28 mouse cellular contexts compared by ENCODE assay signal in the genomic region with DNA sequence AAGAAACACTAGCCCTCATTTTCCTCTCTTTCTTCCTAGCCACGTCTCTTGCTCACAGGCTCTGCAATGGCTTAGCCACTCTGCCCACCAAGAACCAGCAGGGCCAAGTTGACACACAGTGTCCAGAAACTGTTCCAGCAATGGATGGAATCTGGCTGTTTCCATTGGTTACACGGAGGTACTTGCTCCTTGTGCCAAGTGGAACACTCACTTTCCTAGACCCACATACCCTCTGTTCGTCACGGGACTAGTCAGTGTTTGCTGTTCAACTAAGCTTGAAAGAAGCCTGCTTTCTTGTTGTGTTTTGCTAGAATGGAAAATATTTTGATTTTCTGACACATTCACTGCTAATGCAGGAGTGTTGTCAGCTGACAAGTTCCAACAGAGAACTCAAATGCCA.
A peak's percentile ranks its signal among the peaks of the same experiment; 100 is the strongest.
DNase-seq lines count a peak whose midpoint lies in the region; ATAC-seq and TF ChIP-seq lines count a peak whose summit lies in the region.
"Had no signal": no experiment of that assay in that cellular context is flagged by ENCODE, and none has a peak within 500 bp of the region (broad histone marks: within the 10 kb centered on the region; RNA-seq: fewer than 3 reads in every experiment).

No protein-coding gene starts in this region.

- H3K4me1 ChIP-seq in hindbrain, embryonic 14.5 days (replicated peaks; ENCODE audit: control insufficient read depth, insufficient read depth, low read length) = no peaks in the 10 kb centered on the region
- H3K4me1 ChIP-seq in hindbrain, embryonic 13.5 days (replicated peaks) = no peaks in the 10 kb centered on the region
- no peaks in the 10 kb centered on the region for H3K4me1 ChIP-seq in hindbrain, postnatal 0 days (ENCODE audit: insufficient read depth, low read length)
- H3K4me1 ChIP-seq in hindbrain, embryonic 10.5 days (replicated peaks) = no peaks in the 10 kb centered on the region
- H3K4me1 ChIP-seq: embryonic facial prominence, embryonic 10.5 days; embryonic facial prominence, embryonic 13.5 days; forebrain, embryonic 12.5 days; forebrain, embryonic 15.5 days; heart, embryonic 12.5 days; heart, embryonic 15.5 days had no signal

- no peaks in the 10 kb centered on the region for H3K36me3 ChIP-seq in hindbrain, embryonic 14.5 days (replicated peaks; ENCODE audit: control insufficient read depth, insufficient read depth)
- H3K36me3 ChIP-seq in hindbrain, embryonic 13.5 days = no peaks in the 10 kb centered on the region
- H3K36me3 ChIP-seq in hindbrain, postnatal 0 days (ENCODE audit: insufficient read depth, low read length) = no peaks in the 10 kb centered on the region
- no peaks in the 10 kb centered on the region for H3K36me3 ChIP-seq in hindbrain, embryonic 10.5 days
- H3K36me3 ChIP-seq: embryonic facial prominence, embryonic 10.5 days; embryonic facial prominence, embryonic 13.5 days; forebrain, embryonic 12.5 days; forebrain, embryonic 15.5 days; G1E; heart, embryonic 12.5 days; heart, embryonic 15.5 days had no signal

- no peak overlapping the region for H3K4me3 ChIP-seq in hindbrain, embryonic 14.5 days (replicated peaks; ENCODE audit: low read length)
- H3K4me3 ChIP-seq in hindbrain, embryonic 13.5 days = no peak overlapping the region
- H3K4me3 ChIP-seq in hindbrain, postnatal 0 days (ENCODE audit: low read length) = no peak overlapping the region
- H3K4me3 ChIP-seq in hindbrain, embryonic 10.5 days = no peak overlapping the region
- H3K4me3 ChIP-seq: embryonic facial prominence, embryonic 10.5 days; embryonic facial prominence, embryonic 13.5 days; erythroblast, embryonic 14.5 days; forebrain, embryonic 12.5 days; forebrain, embryonic 15.5 days; heart, embryonic 12.5 days; heart, embryonic 15.5 days had no signal

- no peak overlapping the region for H3K9ac ChIP-seq in hindbrain, embryonic 14.5 days
- no peak overlapping the region for H3K9ac ChIP-seq in hindbrain, embryonic 13.5 days
- H3K9ac ChIP-seq in hindbrain, postnatal 0 days (replicated peaks; ENCODE audit: low read length) = no peak overlapping the region
- H3K9ac ChIP-seq: embryonic facial prominence, embryonic 13.5 days; forebrain, embryonic 12.5 days; forebrain, embryonic 15.5 days; heart, embryonic 12.5 days; heart, embryonic 15.5 days had no signal

- no peak for ATAC-seq in hindbrain, embryonic 14.5 days (ENCODE audit: low FRiP score)
- ATAC-seq in hindbrain, embryonic 13.5 days (ENCODE audit: low FRiP score) = no peak
- ATAC-seq in hindbrain, postnatal 0 days = 0 out of 2 replicates have a peak, but pooled peaks have one; percentile 45
- ATAC-seq: forebrain, embryonic 15.5 days; intestine, postnatal 0 days had no signal

- no peak for TF ChIP-seq CTCF in hindbrain, postnatal 0 days (IDR thresholded peaks at IDR 0.05; ENCODE audit: low read depth)

- no peak overlapping the region for H3K4me2 ChIP-seq in hindbrain, embryonic 14.5 days (replicated peaks)
- H3K4me2 ChIP-seq in hindbrain, embryonic 13.5 days = no peak overlapping the region
- H3K4me2 ChIP-seq in hindbrain, postnatal 0 days (ENCODE audit: low read depth, low read length) = no peak overlapping the region
- H3K4me2 ChIP-seq: embryonic facial prominence, embryonic 13.5 days; forebrain, embryonic 12.5 days; forebrain, embryonic 15.5 days; heart, embryonic 12.5 days; heart, embryonic 15.5 days had no signal

- no peaks in the 10 kb centered on the region for H3K27me3 ChIP-seq in hindbrain, embryonic 14.5 days (ENCODE audit: control insufficient read depth, insufficient read depth, low read length)
- H3K27me3 ChIP-seq in hindbrain, embryonic 13.5 days = no peaks in the 10 kb centered on the region
- H3K27me3 ChIP-seq in hindbrain, postnatal 0 days (ENCODE audit: insufficient read depth, low read length) = no peaks in the 10 kb centered on the region
- no peaks in the 10 kb centered on the region for H3K27me3 ChIP-seq in hindbrain, embryonic 10.5 days (ENCODE audit: insufficient read depth, poor library complexity, severe bottlenecking)
- H3K27me3 ChIP-seq: CH12.LX; embryonic facial prominence, embryonic 13.5 days; forebrain, embryonic 12.5 days; forebrain, embryonic 15.5 days; heart, embryonic 12.5 days; heart, embryonic 15.5 days had no signal

- no peaks in the 10 kb centered on the region for H3K9me3 ChIP-seq in hindbrain, embryonic 14.5 days (ENCODE audit: control insufficient read depth, low read length)
- H3K9me3 ChIP-seq in hindbrain, embryonic 13.5 days = no peaks in the 10 kb centered on the region
- no peaks in the 10 kb centered on the region for H3K9me3 ChIP-seq in hindbrain, postnatal 0 days (ENCODE audit: low read length)
- H3K9me3 ChIP-seq in hindbrain, embryonic 10.5 days = no peaks in the 10 kb centered on the region
- H3K9me3 ChIP-seq: embryonic facial prominence, embryonic 10.5 days; embryonic facial prominence, embryonic 13.5 days; forebrain, embryonic 12.5 days; forebrain, embryonic 15.5 days; heart, embryonic 12.5 days; heart, embryonic 15.5 days had no signal

- DNase-seq in hindbrain, embryonic 14.5 days (ENCODE audit: low spot score) = peak; percentile 30
- peak; percentile 48 for DNase-seq in hindbrain, postnatal 0 days (ENCODE audit: low spot score)
- DNase-seq in hindbrain, embryonic 10.5 days (ENCODE audit: low spot score) = no peak
- DNase-seq in Muller cell, postnatal 12 days (ENCODE audit: inconsistent ontology term) = peak; percentile 84
- no peak for DNase-seq in adrenal gland, postnatal 14 days
- DNase-seq: adrenal gland, adult 2 months; adrenal gland, postnatal 25 days; B cell, adult 2 months; cerebellum, adult 2 months; cerebellum, adult 9-11 months; cerebellum, postnatal 36 days; embryo, embryonic 11 days; gastrocnemius, postnatal 25 days; heart, adult 18-20 months; heart, postnatal 10 days; heart, postnatal 36 days; kidney, adult 2 months had no signal

- H3K27ac ChIP-seq in hindbrain, embryonic 14.5 days = no peak overlapping the region
- H3K27ac ChIP-seq in hindbrain, embryonic 13.5 days = no peak overlapping the region
- no peak overlapping the region for H3K27ac ChIP-seq in hindbrain, postnatal 0 days
- no peak overlapping the region for H3K27ac ChIP-seq in hindbrain, embryonic 10.5 days
- H3K27ac ChIP-seq: embryonic facial prominence, embryonic 10.5 days; embryonic facial prominence, embryonic 13.5 days; forebrain, embryonic 12.5 days; forebrain, embryonic 15.5 days; heart, embryonic 15.5 days had no signal

- WGBS in hindbrain, embryonic 14.5 days = 72% methylated on average over 4 of the region's 4 CpGs
- WGBS in hindbrain, embryonic 13.5 days = 84% methylated on average over 4 of the region's 4 CpGs
- WGBS in hindbrain, postnatal 0 days = 49% methylated on average over 4 of the region's 4 CpGs
- 90% methylated on average over 4 of the region's 4 CpGs for WGBS in hindbrain, embryonic 10.5 days

Comparison
In these comparisons a context has a peak if more than half of its experiments do, and no peak if none do; other contexts are left out.
1. DNase-seq: peak in hindbrain, embryonic 14.5 days (single experiment), hindbrain, postnatal 0 days (single experiment) and Muller cell, postnatal 12 days (single experiment); none in hindbrain, embryonic 10.5 days (single experiment) and adrenal gland, postnatal 14 days (single experiment).